Mouse (Mus musculus): ENCODE data around the gene 4933402D24Rik.

- TF ChIP-seq CTCF (IDR thresholded peaks at IDR 0.05; ENCODE audit: low read depth, low read length) (no peak), POLR2A (IDR thresholded peaks at IDR 0.05; ENCODE audit: extremely low read depth, insufficient read depth, low read length) (no peak)
Measured at GRCm38 (mm10) chr1:63808584-63808983, 39.5 kb upstream of the 4933402D24Rik start.

Measured in liver, adult 2 months (tissue).